Mouse (Mus musculus): Measurements from ENCODE around the gene Pxk.

GRCm38 (mm10) chr14:8191331-8191965 is 93.4 kb downstream of the Pxk start:
- no peak for TF ChIP-seq CTCF (IDR thresholded peaks at IDR 0.05; ENCODE audit: low read depth)
- no peak for TF ChIP-seq EP300 (IDR thresholded peaks at IDR 0.05; ENCODE audit: low read depth)

Measured in liver, postnatal 0 days (tissue).